Mouse (Mus musculus): ENCODE measurements around the gene Stum.
"Not testable (repeated sequence)": the region's sequence is repeated elsewhere in the genome, so short reads cannot be mapped to it uniquely, and the experiment has no call there.

Gene Stum

DNA sequence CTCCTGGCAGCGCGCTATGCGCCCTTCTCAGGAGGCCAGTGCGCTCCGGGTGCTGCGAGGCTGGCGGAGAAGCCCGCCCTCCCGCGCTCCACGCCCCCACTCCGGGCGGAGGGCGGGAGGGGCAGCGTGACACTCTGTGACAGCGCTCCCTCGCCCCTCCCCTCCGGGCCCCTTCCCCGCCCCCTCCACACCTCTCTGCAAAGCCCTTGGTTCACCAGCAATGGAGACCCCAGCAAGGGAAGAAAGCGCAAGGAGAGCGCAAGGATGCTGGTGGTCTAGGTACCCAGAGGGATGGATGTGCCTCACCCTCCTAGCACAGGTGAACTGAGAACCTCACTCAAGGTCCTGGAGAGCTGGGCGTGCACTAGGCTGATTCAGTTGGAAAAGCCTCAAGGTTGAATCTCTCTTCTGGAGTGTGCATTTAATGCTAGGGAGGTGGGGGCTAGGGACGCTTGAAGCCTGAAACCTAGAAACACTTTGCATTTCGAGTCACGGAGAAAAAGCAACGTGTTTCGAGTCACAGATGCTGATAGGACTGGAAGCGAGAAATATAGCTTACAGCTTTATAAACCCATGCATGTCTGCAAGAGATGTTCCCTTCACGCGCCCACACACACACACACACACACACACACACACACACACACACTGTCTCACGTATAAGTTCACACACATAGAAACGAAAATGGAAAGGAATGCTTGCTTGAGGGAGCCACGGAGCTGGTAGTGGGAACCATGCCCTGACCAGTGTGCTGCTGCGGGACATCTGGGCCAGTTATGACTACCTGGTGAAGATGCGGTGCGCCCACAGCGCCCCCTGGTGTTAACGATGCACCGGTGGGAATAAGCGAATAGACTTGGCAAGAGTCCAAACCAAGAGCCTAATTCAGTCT, at the start of gene Stum:
TSS of gene Stum (minus strand) at position 106 of the 893 bp plus-strand sequence.
- DNase-seq (ENCODE audit: low read depth, low spot score) = peak; percentile 80

DNA sequence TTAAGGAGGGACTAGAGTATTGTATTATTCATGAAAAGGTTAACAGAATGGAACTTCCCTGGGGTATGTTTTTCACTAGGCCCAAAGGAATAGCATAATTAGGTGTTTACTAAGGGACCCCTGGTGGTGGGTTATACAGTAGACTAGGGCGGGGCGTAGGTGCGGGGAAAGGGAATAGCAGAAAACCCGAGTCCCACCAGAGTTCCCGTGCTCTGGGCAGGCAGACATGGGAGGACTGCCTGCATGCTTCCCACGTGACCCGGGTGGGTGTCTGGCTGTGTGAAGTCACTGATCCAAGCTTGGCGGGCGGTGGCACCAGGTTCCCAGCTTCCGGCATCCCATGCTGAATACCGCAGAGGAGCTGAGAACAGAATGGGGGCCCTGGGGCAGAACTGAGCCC, 49.4 kb upstream of the Stum start:
- no peak for DNase-seq (ENCODE audit: low read depth, low spot score)

DNA sequence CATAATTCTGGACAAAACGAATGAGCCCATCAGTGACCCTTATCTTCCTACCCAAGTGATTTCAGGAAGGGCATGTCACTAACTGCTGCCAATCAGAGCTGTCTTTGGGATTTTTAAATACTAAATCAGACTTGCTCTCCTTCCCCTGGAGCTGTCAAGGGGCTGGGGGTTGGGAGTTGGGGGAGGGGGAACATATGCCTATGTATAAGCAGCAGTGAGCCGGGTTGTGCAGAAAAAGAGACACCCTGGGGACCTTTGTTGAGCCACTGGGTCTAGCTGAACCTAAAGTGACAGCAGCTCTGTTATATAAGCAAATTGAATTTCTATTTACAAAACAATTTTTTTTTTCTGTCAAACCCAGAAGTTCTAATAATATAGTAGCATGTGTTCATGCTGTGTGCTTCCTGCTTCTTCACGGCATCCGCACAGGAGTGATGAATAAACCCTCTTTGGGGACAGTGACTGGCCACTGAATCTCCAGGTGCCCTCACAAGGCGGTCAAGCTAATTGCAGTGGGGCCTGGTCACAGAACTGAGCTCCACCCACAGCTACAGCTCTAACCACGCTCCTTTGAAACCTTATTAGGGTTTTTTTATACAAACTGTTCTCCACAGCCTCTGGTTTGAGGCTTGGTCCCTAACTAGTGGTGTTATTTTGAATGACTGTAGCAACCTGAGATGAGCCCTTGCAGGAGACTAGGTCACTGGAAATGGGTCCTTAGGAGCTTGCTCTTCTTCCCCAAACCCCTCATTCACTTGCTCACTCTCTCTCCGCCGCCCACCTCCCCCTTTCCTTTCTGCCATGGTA, 47.4 kb upstream of the Stum start:
- DNase-seq (ENCODE audit: low read depth, low spot score) = no peak

DNA sequence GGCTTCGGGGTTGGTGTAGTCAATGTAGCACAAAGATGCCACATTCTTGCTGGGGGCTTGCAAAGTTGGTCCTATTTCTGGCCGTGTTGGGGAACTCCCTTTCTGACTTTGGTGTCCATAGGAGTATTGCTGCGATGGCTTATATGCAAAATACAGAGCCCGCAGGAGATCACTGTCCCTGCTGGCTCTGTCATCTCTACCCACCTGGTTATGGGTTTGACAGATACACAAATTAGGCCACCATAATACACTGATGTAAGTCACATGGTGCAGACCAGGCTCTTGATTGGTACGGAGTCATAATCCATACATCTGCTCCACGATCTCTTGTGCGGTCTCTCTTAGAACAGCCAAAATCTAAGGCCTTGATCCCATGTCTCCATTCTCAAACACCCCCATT, 46.5 kb upstream of the Stum start:
- no peak for DNase-seq (ENCODE audit: low read depth, low spot score)

DNA sequence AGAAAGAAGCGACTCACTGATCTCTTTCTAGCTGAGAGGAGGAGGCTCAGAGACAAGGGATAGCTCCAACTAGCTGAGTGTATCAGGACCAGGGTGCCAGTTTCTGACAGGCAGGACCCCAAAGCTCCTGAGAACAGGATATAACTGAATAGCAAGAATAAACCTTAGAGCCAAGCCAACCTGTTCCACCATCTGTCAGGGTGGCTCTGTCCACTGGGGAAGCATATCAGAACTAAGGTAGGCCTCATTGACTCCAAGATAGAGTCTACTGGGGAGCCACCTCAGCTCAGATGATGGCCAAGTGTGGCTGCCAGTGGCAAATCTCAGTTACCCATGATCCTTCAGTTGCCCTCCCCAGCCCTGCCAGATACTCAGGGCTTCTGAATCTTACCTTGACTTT, 42.0 kb upstream of the Stum start:
- DNase-seq (ENCODE audit: low read depth, low spot score) = no peak

DNA sequence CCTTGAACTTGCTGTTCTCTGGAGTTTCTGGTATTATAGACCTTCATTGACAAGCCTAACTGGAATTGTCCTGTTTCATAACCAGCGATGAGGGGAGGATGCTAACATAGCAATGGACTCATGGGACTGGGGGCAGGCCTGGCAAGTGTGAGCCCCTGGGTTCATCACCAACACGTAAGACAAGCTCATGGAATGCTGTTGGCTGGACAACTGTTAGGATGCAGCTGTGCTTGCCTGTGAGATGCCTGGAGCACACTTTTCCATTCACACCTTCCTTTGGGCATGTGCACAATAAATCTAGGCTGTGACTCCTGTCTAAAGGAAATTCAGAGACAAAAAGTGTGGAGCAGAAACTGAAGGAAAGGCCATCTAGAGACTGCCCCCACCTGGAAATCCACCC, 40.0 kb upstream of the Stum start:
- DNase-seq (ENCODE audit: low read depth, low spot score) = no peak

DNA sequence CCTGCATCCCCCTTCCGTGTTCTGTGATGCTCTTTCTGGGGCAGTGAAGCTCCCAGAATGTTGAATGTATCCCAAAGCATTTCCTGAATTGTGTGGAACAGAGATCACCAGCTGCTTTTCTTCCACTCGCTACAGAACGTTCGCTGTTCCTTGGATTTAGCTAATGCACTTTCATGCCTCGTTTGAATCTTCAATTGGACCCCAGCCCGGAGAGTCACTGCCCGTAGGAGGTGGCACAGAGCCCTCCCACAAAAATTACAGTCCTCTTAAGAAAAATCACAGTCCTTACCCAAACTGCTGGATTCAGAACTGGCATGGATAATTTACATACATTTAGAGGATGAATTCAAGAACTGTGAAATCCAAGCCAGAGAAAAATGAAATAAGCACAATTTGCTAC, 36.9 kb upstream of the Stum start:
- no peak for DNase-seq (ENCODE audit: low read depth, low spot score)

DNA sequence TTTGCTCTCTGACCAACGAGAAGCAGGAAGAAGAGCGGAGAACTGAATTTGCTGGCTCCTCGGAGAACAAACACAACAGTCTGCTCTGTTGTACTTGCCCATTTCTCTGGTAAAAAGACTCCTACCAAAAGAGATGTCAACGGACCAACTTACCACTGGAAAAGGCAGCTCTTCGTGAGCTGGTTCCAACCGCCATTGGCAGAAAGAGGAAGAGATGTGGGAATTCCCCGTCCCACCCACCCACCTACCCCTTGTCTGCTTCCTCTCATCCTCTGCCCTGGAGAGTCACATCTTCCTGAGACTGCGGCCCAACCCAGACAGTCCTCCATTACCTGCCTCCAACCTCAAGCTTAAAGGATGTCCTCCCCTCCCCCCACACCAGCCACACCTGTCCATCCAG, 36.2 kb upstream of the Stum start:
- no peak for DNase-seq (ENCODE audit: low read depth, low spot score)

DNA sequence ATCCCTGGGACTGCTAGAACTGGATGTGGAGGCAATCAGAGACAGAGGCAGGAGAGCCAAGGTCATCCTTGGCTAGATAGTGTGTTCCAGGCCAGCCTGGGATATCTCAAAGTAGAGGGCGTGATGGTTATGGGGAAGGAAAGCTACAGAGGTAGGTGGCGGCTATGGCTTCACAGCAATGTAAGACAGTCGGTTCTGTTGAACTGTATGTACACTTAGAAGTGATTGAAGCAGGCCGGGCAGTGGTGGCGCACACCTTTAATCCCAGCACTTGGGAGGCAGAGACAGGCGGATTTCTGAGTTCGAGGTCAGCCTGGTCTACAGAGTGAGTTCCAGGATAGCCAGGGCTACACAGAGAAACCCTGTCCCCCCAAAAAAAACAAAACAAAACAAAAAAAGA, 35.6 kb upstream of the Stum start:
- DNase-seq (ENCODE audit: low read depth, low spot score) = not testable (repeated sequence)

DNA sequence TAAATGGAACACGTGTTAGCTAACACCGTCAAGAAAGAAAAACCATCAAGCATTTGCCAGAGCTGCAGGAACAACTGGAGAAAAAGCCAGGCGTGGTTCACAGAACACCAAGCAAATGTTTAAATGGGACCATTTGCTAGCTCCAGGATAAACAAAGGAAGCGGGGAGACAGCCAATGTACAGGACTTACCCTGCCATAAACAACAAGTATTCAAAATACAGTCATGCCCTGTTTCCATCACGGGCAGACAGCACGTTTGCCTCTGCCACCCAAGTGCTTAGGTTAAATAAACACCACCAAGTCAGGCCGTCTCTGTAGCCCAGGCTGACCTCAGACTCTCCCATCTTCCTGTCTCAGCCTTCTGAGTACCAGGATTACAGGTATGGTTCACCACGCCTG, 35.1 kb upstream of the Stum start:
- DNase-seq (ENCODE audit: low read depth, low spot score) = no peak

DNA sequence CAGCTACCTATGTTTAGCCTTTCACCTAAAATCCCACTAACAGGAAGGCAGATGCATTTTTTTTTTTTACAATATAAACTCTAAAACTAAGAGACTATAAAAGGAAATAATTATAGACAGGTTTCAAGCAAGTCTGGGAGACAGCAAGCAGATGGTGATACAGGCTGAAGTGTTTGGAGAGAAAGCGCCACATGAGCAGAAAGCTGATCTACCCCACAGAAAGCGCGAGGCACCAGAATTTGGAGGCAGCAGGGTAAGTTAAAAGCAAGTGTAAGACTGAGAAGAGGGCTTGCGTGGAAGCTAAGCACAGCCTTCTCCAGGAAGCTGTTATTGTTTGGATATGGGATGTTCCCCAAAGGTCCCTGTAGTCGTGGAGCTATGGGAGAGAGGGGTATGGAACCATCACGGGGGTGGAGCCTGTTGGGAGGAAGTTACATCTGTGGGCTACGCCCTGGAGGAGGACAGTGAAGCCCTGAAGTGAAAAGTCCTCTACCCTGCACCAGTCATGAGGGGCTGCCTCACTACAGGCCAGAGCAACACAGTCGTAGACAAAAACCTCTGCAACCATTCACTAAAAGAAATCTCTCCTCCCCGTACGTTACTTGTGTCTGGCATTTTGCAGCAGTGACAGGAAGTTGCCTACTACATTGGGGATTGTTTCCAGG, 34.2 kb upstream of the Stum start:
- DNase-seq (ENCODE audit: low read depth, low spot score) = no peak

DNA sequence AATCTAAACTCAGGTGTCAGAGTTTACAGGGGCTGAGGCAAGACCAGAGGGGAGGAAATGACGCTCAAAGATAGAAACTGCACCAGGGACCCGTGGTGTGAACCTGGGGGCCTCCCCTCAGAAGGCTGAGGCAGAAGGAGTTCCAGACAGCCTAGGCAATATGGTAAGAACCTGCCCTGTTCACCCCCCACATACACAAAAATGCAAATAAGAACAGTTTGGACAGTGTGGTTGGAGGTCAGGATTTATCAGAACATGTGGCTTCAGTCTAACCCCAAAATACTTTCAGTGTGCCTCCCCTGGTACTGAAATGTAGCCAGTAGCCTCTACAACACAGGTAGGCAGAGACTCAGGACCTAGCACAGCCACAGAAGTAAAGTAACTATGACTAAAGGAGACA, 30.8 kb upstream of the Stum start:
- DNase-seq (ENCODE audit: low read depth, low spot score) = no peak

DNA sequence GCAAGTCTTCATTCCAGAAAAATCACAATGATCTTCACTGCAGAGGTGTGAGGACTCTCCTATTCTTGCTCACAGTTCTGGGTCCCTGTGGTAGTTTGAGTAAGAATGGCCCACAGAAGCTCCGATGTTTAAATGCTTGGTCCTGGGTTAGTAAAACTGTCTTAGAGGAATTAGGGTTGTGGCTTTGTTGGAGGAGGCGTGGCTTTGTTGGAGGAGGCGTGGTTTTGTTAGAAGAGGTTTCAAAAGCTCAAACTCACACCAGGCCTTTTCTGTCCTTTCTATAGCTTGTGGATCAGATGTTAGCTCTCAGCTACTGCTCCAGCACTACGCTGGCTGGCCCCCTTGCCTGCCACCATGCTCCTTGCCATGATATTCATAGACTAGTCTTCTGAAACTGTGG, 27.6 kb upstream of the Stum start:
- DNase-seq (ENCODE audit: low read depth, low spot score) = no peak

DNA sequence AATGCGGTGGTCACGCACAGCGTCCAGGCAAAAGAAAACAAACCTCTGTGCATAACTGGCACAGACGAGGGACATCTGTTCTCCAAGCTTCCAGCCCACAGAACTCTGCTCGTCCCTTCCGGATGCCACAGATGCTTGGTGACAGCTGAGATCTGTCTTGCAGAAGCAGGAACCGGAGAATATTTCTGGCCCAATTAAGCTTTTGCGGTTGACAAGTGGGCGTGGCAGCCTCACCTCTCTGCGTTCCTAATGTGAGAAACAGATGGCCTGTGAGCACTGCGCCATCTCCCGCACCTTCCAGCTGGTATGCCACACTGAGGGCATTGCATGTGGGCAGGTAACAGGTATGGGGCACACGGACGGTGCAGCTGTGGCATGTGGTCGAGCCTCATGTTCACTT, 27.1 kb upstream of the Stum start:
- no peak for DNase-seq (ENCODE audit: low read depth, low spot score)

DNA sequence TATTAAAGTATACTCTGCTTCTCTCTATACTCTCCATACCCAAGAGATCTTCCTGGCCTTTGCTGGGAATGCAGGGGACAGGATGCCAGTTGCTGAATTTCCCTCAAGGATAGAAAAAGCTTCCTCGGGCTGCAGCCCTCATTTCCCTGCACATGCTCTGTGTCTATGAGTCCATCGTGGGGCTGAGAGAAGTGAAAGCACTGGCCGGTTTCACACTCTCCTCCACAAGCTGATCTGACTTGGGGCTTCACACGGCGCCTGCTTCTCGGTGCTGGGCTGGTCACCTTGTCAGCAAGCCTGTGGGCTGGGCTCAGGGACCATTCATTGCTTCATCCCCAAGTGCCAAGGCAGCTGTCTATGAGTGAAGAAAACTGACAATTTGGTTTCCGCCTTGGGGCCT, 25.4 kb upstream of the Stum start:
- DNase-seq (ENCODE audit: low read depth, low spot score) = no peak

DNA sequence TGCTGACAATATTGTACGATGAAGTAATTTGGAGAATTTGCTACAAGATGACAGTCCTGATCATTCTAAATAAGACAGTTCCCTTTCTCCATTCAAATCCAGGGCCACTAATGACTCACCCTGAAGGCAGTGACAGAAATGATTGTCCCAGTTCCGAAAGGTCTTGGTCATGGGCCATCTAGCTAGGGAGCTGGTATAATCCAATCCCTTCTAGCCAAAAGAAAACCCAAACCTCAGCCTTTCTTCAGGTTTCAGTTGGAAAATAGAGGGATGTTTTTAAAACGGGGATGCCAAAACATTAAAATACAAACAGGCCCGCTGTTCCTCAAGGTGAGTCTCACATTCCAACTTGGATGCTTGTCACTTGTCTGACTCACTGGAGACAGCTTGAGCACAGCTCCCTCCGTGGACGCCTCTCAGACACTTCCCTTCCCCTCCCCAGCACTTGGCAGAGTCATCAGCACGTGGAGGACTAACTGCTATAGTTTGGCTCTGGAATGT, 24.0 kb upstream of the Stum start:
- no peak for DNase-seq (ENCODE audit: low read depth, low spot score)

DNA sequence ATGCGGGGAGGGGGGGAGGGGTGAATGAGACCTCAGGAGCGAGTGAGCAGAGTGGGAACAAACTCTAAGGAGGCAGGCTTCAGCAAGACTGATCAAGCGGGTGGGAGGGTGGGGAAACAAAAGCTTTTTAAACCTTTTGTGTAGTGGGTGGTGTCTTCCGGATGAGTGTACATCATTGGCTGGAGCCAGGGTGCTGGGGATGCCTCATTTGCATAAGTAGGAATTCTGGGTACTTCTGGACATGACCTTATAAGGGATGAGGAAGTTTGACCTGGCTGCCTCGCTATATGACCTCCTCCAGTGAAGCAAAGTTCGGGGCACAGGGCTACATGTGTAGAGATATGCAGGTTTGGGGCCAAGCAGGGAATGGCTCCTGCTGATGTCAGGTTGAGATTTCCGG, 23.0 kb upstream of the Stum start:
- DNase-seq (ENCODE audit: low read depth, low spot score) = no peak

DNA sequence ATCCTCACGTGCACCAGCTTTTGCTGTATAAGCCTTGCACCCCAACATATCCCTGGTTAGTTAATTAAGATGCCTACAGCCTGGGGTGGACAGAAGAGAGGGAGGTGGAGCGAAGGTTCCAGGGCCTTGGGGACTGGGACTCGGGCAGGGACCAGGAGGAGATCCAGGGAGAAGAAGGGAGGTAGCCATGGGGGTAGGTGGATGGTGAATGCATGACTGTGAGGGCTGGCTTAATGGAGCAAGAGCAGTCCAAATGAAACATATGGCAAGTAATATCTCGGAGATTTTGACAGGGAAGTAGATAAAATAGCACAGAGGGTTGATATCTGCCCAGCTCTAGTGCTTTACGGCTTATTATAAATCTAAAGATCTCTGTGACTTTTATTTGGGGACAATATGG, 21.6 kb upstream of the Stum start:
- no peak for DNase-seq (ENCODE audit: low read depth, low spot score)

DNA sequence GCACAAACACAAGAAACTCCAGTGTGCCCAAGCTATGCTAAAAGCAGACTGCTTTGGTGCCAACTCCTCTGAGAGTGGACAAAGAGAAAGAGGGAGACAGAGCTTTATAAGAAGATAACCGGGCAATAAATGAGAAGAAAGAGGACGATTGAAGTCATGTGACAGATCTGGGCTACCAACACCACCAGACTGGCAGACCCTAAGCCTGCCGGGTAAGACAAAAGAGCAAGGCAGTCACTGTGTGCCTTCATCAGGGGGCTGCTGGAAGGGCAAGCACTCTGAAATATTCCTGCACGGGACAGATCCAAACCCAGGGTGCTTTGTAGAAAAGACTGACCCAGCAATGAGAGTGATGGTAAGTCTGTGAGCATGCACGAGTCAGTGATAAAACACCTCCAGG, 20.2 kb upstream of the Stum start:
- DNase-seq (ENCODE audit: low read depth, low spot score) = no peak

DNA sequence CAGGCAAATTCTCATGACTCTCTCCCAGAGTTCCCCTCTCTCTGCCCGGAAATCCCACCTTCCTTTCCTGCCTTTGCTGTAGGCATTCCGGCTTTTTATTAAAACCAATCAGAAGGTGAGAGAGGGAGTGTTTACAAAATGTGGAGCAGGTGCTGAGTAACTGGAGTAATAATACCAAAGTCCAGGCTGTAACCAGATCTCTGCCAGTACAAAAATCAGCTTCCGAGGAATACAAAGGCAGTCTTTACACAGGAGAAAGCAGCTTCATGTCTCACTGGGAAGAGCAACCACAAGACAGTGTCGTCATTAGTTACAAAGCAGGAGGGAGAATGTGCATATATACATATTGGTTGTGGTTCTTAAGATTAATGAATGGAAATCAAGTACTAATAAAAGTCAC, 19.3 kb upstream of the Stum start:
- no peak for DNase-seq (ENCODE audit: low read depth, low spot score)

DNA sequence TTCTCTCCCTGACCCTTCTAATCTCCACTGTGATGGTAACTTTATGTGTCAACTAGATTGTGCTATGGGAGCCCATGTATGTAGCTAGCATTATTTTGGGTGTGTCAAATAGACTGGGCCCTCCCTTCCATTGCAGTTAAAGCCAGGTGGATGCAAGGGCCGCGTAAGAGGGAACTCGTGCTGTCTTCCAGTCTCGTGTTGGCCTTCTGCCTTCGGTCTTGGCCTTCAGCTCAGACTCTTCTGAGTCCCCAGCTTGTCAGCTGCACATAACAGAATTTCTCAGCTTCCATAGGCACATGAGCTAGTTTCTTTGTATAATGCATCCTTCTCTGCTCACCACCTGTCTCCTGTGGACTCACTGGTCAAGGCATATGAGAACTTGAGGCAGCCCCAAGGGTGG, 17.3 kb upstream of the Stum start:
- DNase-seq (ENCODE audit: low read depth, low spot score) = no peak

DNA sequence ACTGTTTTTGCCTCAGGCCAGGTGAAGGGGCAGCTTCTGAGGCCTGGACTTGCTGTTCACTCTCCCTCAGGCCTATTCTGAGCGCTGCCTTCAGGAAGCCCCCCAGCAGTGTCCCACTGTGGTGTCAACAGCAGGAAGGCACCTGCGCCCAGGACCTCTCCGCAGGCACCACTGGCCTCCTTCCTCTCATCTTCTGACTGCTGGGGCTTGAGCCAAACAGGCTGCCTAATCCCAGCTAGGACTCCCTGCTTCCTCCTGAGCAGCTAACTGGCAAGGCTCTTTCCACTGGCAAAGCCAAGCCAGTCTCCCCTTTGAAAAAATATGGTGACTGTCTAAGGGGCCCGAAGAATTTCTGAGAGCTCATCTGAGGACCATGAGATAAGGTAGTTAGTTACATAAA, 16.9 kb upstream of the Stum start:
- DNase-seq (ENCODE audit: low read depth, low spot score) = no peak

Measured in skeletal muscle tissue, adult 2 months (tissue).